Mouse (Mus musculus) activated CD4-positive, CD25-positive, alpha-beta regulatory T cell, adult 4 months (primary cell): ENCODE measurements around the gene Ptov1. TPM values are rescaled to one million over a fixed set of nuclear protein-coding genes. Genes with fewer than 3 reads are reported as not detected.
"Not testable (repeated sequence)": the region's sequence is repeated elsewhere in the genome, so short reads cannot be mapped to it uniquely, and the experiment has no call there.

Source experiments
- ATAC-seq: one replicate; pipeline ENCODE4 v1.8.0; 2017
- polyA plus RNA-seq, 2 experiments: library from polyadenylated mRNA; unstranded; fragments of 100-300 nt; shearing (Covaris generic); gene quantifications; one replicate each; pipeline ENCODE4 v1.2.1; 2017

Gene Ptov1
- polyA plus RNA-seq, 2 experiments from 2014 or later: 1.3 to 2.3 TPM

DNA sequence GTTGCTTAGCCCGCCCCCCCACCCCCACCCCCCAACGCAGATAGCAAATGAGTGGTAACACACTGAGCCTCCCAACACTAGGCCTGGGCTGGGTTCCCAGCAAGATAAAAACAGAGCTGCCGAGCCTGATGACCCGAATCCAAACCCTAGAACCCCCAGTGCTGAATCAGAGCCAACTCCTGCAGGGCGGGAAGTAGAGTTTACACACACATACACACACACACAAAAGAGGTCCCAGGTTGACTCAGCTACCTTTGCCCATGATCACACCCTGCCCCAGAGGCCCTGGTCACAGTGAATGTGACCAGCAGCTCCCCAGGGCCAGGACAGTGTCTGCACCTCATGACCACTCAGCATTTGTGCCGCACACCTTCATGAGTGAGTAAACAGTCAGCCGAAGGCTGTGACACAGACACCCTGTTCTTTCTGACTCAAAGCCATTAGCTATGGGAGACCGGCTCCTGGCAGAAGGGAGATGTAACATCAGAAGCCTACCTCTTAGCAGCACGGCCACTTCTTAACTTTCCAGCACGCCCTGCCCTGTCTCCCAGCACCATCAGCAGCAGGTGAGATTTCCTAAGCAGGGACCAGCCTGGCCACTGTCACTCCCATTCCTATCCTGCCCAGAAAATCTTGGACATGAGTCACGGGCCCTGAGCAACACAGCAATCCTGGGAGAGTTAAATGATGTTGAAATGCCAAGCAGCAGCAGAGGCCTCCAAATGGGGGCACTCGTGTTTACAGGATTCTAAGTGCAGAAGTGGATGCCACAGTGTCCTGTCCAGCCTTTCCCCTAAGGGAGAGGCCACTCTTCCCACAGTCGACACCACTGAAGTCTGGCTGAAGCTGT lies 18.9 kb upstream of the Ptov1 start:
- no peak for ATAC-seq

DNA sequence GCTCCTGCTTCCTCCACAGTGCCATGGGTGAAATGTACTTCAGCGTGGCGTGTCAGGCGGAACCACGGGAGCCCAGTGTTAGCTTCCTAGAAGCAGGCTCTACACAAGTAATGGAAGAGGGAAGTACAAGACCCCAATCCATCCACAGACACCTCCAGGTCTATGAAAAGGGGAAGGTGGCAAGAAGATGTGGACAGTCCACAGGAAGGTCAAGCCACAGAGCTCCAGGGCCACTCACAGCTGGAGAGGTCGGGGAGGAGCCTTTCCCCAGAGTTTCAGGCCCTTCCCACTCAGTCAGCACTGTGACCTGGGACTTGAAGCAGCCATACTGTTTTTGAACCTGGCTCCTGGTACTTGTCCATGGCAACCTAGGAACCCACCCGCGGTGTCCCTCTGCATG lies 17.4 kb upstream of the Ptov1 start:
- no peak for ATAC-seq

DNA sequence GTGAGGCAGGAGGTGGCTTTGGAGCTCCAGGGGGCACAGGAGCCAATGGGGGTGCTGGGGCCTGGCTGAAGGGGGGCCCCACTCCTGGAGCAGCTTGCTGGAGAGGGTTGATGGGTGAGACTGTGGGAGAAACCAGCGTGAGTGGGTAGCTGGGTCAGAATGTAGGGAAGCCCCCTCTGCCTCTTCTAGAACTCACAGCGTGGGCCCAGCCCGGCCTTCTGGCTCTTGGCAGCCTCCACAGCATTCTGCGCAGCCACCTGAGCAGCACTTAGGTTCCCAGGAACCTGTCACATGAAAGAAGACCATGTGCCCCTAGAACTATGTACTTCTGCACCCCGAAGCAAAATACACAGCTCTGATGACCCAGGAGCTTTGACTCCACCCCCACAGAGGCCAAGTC lies 15.0 kb upstream of the Ptov1 start:
- ATAC-seq: no peak

GRCm38 (mm10) chr7:44883036-44883435 lies 13.4 kb upstream of the Ptov1 start:
- ATAC-seq: no peak

DNA sequence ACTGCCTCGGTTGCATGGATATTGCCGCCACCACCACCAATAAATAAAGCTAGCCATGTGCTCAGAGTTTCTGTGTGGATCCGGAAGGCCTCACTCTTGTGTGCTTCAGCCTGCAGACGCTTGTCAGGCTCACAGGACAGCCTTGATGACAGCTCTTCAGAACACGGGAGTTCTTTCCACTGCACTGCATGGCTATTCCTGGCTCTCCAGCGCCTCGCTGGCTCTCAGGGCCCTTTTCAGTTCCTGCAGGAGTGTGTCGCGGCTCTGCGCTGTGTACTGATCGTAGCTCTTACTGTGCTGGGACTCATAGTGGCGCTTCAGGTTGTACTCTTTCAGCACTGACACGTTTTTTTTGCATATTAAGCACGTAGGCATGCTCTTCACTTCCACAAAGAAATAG lies 8.2 kb upstream of the Ptov1 start:
- no peak for ATAC-seq

DNA sequence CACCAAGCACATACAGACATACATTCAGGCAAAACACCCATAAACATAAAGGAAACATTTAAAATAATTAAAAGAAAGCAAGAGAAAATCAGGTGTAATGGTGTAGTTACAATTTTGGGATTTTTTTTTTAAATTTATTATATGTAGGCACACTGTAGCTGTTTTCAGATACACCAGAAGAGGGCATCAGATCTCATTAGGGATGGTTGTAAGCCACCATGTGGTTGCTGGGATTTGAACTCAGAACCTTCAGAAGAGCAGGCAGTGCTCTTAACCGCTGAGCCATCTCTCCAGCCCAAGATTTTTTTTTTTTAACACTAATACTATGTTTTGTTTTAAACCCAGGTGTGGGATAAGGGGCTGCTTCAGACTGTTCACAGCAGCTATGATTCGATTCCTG lies 2.2 kb upstream of the Ptov1 start:
- ATAC-seq: not testable (repeated sequence)

DNA sequence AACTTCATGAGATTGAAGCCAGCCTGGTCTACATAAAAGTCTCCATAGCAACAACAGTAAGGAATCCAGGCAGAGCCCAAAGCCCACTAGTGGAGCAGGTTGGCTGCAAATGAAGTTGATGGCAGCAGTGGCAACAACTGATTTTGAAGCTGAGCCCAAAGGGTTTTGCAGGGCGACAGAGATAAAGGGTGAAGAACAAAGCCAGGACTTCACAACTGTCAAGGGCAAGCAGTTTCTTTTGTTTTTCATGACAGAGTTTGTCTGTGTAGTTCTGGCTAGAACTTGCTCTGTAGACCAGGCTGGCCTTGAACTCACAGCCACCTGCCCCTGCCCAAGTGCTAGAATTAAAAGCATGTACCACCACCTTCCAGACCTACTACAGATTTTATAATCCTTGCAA lies 1.6 kb upstream of the Ptov1 start:
- no peak for ATAC-seq

GRCm38 (mm10) chr7:44870614-44871013 lies 1.0 kb upstream of the Ptov1 start:
- no peak for ATAC-seq

DNA sequence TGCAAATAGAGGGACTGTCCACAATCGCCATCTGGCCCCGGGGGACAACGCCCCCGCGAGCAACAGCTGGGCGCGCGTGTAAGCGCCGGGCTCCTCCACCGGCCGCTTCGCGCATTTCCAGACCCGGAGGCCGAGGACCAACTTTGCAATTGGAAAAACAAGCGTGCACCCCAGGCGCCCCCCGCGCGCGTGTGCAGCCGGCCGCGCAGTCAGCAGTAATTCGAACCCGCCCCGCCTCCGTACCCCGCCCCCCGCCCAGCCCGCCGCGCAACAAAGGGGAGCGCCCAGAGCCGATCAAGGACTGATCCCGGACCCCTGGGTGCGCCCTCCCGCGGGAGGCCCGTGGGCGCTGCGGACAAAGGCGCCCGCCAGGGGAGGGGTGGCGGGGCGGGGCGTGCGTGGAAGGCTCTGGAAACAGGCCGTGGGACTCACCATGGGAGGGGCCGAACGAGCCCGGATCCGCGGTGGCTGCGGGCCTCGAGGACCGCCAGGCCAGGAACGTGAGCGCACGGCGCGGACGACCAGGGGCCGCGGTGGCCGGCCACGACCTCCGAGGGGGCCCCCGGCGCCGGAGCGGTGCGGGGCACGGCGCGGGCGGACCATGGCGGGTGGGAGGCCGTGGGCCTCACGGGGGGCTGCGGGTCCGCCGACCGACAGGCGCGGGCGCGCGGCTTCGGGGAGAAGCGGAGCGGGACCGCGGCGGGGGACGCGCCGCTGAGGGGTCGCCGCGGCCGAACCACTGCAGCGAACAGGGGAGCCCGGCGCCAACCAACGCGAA lies 480 bp downstream of the Ptov1 start:
- ATAC-seq: peak; percentile 21

DNA sequence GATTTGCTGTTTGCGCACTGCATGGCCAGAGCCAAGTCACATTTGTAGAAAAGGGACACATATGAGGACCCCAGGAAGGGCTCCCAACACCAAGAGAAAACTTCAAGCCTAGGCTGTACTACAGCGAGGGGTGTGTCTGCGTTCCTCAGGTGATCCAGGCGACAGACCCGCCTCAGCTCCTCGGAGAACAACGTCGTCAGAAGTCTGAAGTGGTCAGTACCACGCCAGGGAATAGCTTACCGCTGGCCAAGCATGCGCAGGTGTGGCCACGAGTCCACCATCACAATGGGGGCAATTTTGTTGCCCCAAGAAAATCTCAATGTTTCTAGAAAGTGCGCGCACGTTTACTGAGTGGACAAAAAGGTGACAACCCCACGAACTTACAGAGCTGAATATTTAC lies 1.1 kb downstream of the Ptov1 start:
- ATAC-seq: no peak

DNA sequence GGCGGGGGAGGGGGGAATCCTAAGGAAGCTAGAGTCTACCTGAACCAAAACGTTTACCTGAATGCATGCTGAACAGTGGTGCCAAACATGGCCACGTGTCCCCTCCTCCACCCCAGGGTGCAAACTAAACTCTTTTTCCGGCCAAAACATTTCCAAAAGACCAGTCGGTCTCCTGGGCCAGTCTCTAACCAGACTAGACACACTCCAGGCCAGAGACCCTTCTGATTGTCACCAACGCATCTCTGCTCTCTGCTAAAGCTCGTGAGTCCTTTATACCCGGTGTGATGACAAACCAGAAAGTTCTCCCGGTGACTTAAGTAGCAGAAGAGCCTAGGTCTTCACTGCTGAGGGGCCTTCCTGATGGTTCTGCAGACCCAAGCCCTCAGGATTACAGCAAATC lies 1.8 kb downstream of the Ptov1 start:
- ATAC-seq: no peak

DNA sequence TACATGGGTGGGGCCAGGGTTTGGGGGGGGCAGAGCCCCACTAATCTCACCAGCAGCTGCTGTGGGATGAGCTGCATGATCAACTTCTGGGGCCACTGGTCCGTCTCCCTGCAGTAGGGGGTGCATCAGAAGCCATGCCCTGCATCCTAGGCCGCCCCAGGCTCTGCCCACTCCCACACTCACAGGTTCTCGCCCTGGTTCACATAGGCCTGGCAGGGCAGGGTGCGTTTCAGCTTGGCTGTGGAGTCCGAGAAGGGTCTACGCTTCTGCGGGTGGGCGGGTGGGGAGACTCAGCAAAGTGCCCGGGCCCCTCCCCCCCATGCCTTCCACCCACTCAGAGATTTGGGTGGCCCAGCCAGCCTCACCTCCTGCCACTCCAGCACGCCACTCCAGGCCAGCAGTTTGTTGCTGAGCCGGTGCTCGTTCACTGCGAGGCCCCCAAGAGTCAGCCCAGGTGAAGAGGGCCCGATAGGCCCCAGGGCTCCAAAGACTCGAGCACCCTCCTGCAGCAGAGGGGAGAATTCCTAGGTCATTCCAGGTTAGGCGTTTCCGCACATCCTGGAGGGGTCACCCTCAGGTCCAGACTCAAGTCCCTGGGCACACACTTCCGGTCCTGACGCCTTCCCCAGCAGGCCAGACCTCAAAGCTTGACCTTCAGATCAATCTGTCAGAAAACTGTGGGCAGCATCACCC lies 2.4 kb downstream of the Ptov1 start:
- ATAC-seq: no peak

DNA sequence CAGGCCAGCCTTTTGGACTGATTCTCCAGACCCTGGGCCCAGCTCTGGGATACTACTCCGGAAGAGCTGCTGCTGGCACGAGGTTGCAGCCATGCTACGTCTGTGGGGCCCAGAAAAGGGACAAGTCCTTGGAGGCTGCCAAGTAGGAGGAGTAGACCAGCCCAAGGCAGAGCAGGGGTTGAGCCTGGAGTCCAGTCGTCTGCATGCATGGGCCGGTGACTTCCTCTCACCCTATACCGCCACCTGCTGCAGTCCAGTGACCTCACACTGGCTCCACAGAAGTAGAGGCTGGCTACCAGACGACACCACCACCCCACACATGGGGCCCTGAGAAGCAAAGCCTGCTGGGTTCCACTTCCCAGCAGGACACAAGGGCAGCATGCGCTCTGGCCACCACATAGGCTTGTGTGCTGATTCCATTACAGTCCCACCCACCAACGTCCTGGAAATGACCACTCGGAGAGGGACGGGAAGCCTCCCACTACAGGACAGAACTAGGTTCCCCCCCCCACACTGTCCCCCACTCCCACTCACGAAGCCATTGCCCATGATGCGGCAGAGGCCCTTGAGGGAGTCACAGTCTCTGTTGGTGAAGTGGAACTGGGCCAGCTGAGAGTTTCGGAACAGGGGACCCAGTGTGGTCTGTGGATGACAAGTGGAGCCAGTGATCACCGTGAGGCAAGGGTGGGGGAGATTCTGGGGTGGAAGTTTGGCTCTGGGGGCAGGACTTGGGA lies 3.1 kb downstream of the Ptov1 start:
- ATAC-seq: no peak

- no peak for ATAC-seq
Measured at GRCm38 (mm10) chr7:44864595-44865542, 4.7 kb downstream of the Ptov1 start.

DNA sequence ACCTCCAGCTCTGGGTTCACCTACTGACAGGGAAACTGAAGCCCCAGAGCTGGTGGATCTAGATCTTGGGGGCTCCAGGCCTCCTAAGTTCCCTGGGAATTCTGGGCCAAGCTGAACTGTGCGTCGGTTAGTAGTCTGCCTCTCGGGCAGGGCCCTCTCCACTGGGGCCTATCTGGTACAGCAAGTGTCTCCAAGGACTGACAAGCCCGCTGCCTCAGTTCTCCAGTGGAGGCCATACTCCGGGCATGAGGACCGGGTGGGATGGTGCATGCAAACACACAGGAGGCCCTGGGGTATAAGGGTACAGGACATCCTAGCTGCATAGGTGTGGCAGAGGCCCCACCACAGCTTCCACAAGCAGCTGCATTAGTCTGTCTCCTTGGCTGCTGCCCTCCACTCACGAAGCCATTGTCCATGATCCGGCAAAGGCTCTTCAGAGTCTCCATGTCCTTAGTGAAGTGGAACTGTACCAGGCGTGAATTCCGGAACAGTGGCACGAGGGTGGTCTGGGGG lies 5.5 kb downstream of the Ptov1 start:
- ATAC-seq: no peak

DNA sequence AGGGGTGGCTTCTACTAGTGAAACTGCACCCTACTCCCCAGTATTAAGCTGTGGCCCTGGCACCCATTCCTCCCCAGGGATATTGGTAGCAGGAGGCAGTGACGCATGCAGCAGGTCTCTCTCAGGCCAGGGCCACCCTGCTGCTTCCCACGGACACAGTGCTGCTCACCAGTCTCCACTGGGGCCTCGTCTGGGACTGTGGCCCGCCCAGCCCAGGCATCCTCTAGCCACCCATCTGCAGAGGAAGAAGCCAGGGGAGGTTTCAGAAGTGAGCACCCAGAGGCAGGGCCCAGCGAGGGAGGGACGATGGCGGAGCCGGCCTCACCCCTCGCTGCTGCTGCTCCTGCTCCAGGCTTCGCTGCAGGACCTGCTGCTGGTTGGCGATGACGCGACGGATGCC lies 6.4 kb downstream of the Ptov1 start:
- ATAC-seq: no peak

- ATAC-seq: no peak
Measured at GRCm38 (mm10) chr7:44862434-44862833, 7.2 kb downstream of the Ptov1 start.

GRCm38 (mm10) chr7:44861429-44861816 lies 8.2 kb downstream of the Ptov1 start:
- no peak for ATAC-seq

- ATAC-seq: no peak
Measured at GRCm38 (mm10) chr7:44860576-44861428, 8.8 kb downstream of the Ptov1 start.

- no peak for ATAC-seq
Measured at GRCm38 (mm10) chr7:44859896-44860295, 9.7 kb downstream of the Ptov1 start.
